Mouse (Mus musculus): ENCODE results near the gene Slc6a8. TPM values are rescaled to one million over a fixed set of nuclear protein-coding genes. Genes with fewer than 3 reads are reported as not detected.

Gene Slc6a8
- polyA plus RNA-seq, 1 experiment, result 76.8 TPM

- Histone ChIP-seq H3K4me3 (ENCODE audit: low read depth, low read length) (no peak overlapping the region), H3K9me3 (replicated peaks; ENCODE audit: control insufficient read depth, insufficient read depth, low read length, poor library complexity, severe bottlenecking) (no peaks in the 10 kb centered on the region), H3K36me3 (ENCODE audit: control insufficient read depth, insufficient read depth, low read length, poor library complexity, severe bottlenecking) (peaks cover 40% of the 10 kb centered on the region), H3K27ac (ENCODE audit: insufficient read depth, low read length) (no peak overlapping the region), H3K27me3 (ENCODE audit: control insufficient read depth, insufficient read depth, low read length, poor library complexity, severe bottlenecking) (no peaks in the 10 kb centered on the region), H3K4me1 (ENCODE audit: control insufficient read depth, insufficient read depth, low read length) (no peaks in the 10 kb centered on the region), H3K9ac (ENCODE audit: low read depth, poor library complexity, severe bottlenecking) (no peak overlapping the region)
- TF ChIP-seq EP300 (IDR thresholded peaks at IDR 0.05; ENCODE audit: insufficient read depth, low read depth, low read length), result no peak
- TF ChIP-seq CTCF (IDR thresholded peaks at IDR 0.05; ENCODE audit: low read depth, low read length), result peak; percentile 53
- no peak for TF ChIP-seq POLR2A (IDR thresholded peaks at IDR 0.05; ENCODE audit: insufficient read depth, low read length)
These were observed 18.1 kb downstream of the Slc6a8 start for GRCm38 (mm10) chrX:73690917-73691629.

GRCm38 (mm10) chrX:73700472-73700871 is 27.5 kb downstream of the Slc6a8 start:
- Histone ChIP-seq H3K9ac (ENCODE audit: low read depth, poor library complexity, severe bottlenecking) (no peak overlapping the region), H3K4me3 (ENCODE audit: low read depth, low read length) (no peak overlapping the region), H3K27me3 (ENCODE audit: control insufficient read depth, insufficient read depth, low read length, poor library complexity, severe bottlenecking) (no peaks in the 10 kb centered on the region), H3K36me3 (ENCODE audit: control insufficient read depth, insufficient read depth, low read length, poor library complexity, severe bottlenecking) (peaks cover 9% of the 10 kb centered on the region), H3K4me1 (ENCODE audit: control insufficient read depth, insufficient read depth, low read length) (no peaks in the 10 kb centered on the region), H3K9me3 (replicated peaks; ENCODE audit: control insufficient read depth, insufficient read depth, low read length, poor library complexity, severe bottlenecking) (no peaks in the 10 kb centered on the region), H3K27ac (ENCODE audit: insufficient read depth, low read length) (no peak overlapping the region)
- TF ChIP-seq CTCF (IDR thresholded peaks at IDR 0.05; ENCODE audit: low read depth, low read length), result no peak

GRCm38 (mm10) chrX:73715476-73716108 is 42.6 kb downstream of the Slc6a8 start:
- Histone ChIP-seq H3K36me3 (ENCODE audit: control insufficient read depth, insufficient read depth, low read length, poor library complexity, severe bottlenecking) (peaks cover 28% of the 10 kb centered on the region), H3K4me1 (ENCODE audit: control insufficient read depth, insufficient read depth, low read length) (peaks cover 4% of the 10 kb centered on the region), H3K9me3 (replicated peaks; ENCODE audit: control insufficient read depth, insufficient read depth, low read length, poor library complexity, severe bottlenecking) (no peaks in the 10 kb centered on the region), H3K4me3 (ENCODE audit: low read depth, low read length) (peak overlapping the region; percentile 98), H3K27ac (ENCODE audit: insufficient read depth, low read length) (peak overlapping the region; percentile 64; the same call in 1 of the 2 replicates), H3K9ac (ENCODE audit: low read depth, poor library complexity, severe bottlenecking) (peak overlapping the region; percentile 89), H3K27me3 (ENCODE audit: control insufficient read depth, insufficient read depth, low read length, poor library complexity, severe bottlenecking) (no peaks in the 10 kb centered on the region)
- TF ChIP-seq EP300 (IDR thresholded peaks at IDR 0.05; ENCODE audit: insufficient read depth, low read depth, low read length) (no peak), POLR2A (IDR thresholded peaks at IDR 0.05; ENCODE audit: insufficient read depth, low read length) (no peak)

GRCm38 (mm10) chrX:73716109-73716661 is 43.2 kb downstream of the Slc6a8 start, which contains the start of the genes Bcap31 and Abcd1:
Gene Bcap31 (minus strand): TSS chrX:73716175.
Gene Abcd1 (plus strand): TSS chrX:73716597.
- TF ChIP-seq POLR2A (IDR thresholded peaks at IDR 0.05; ENCODE audit: insufficient read depth, low read length) (no peak), CTCF (IDR thresholded peaks at IDR 0.05; ENCODE audit: low read depth, low read length) (no peak)
- peak within 1 kb of the TSS; percentile 89 for H3K9ac ChIP-seq (ENCODE audit: low read depth, poor library complexity, severe bottlenecking)

GRCm38 (mm10) chrX:73716709-73717545 is 44.0 kb downstream of the Slc6a8 start:
- Histone ChIP-seq H3K36me3 (ENCODE audit: control insufficient read depth, insufficient read depth, low read length, poor library complexity, severe bottlenecking) (peaks cover 21% of the 10 kb centered on the region), H3K9ac (ENCODE audit: low read depth, poor library complexity, severe bottlenecking) (peak overlapping the region; percentile 26), H3K4me1 (ENCODE audit: control insufficient read depth, insufficient read depth, low read length) (peaks cover 4% of the 10 kb centered on the region), H3K9me3 (replicated peaks; ENCODE audit: control insufficient read depth, insufficient read depth, low read length, poor library complexity, severe bottlenecking) (no peaks in the 10 kb centered on the region), H3K27me3 (ENCODE audit: control insufficient read depth, insufficient read depth, low read length, poor library complexity, severe bottlenecking) (no peaks in the 10 kb centered on the region), H3K4me3 (ENCODE audit: low read depth, low read length) (peak overlapping the region; percentile 39), H3K27ac (ENCODE audit: insufficient read depth, low read length) (peak overlapping the region; percentile 22; the same call in 1 of the 2 replicates)
- TF ChIP-seq POLR2A (IDR thresholded peaks at IDR 0.05; ENCODE audit: insufficient read depth, low read length), result no peak
- TF ChIP-seq CTCF (IDR thresholded peaks at IDR 0.05; ENCODE audit: low read depth, low read length), result no peak
- no peak for TF ChIP-seq EP300 (IDR thresholded peaks at IDR 0.05; ENCODE audit: insufficient read depth, low read depth, low read length)

More at GRCm38 (mm10) chrX:73716109-73716661, 43.2 kb downstream of the Slc6a8 start, which contains the start of the genes Bcap31 and Abcd1:
- H3K27me3 ChIP-seq (ENCODE audit: control insufficient read depth, insufficient read depth, low read length, poor library complexity, severe bottlenecking), result no peaks in the 10 kb centered on the region
- peaks cover 25% of the 10 kb centered on the region for H3K36me3 ChIP-seq (ENCODE audit: control insufficient read depth, insufficient read depth, low read length, poor library complexity, severe bottlenecking)
- H3K9me3 ChIP-seq (replicated peaks; ENCODE audit: control insufficient read depth, insufficient read depth, low read length, poor library complexity, severe bottlenecking), result no peaks in the 10 kb centered on the region
- peak within 1 kb of the TSS; percentile 64 for H3K27ac ChIP-seq (ENCODE audit: insufficient read depth, low read length)
- H3K4me3 ChIP-seq (ENCODE audit: low read depth, low read length), result peak within 1 kb of the TSS; percentile 98
- H3K4me1 ChIP-seq (ENCODE audit: control insufficient read depth, insufficient read depth, low read length), result peaks cover 4% of the 10 kb centered on the region
